Mouse (Mus musculus) heart, postnatal 14 days (tissue): ENCODE results near the gene Supt3. TPM values are rescaled to one million over a fixed set of nuclear protein-coding genes. Genes with fewer than 3 reads are reported as not detected.

ENCODE experiments used
- DNase-seq, 2 experiments: peaks; one replicate each; pipeline ENCODE4 v3.0.0; 2021 to 2022
- intact Hi-C: fragments of 180-260 bp; cut with DNase I; formaldehyde crosslinking; loops from one replicate; pipeline ENCODE4 v1.15.1; 2025
- long read RNA-seq, 2 experiments: library from polyadenylated mRNA; stranded (forward); transcript quantifications; one replicate each; pipeline ENCODE4 v2.0.0; 2021
- total RNA-seq, 2 experiments: library from RNA; stranded (reverse); gene quantifications; 2 replicates each; pipeline ENCODE4 v1.2.3; 2021

Gene Supt3
- total RNA-seq: 10 to 100 TPM; 10.7 to 11.1 TPM
- long read RNA-seq, experiment 1, partial matches to known transcripts: 0 of 4 reads
- long read RNA-seq, experiment 1, other reads (novel, unspliced or antisense): 0 of 4 reads
- long read RNA-seq, experiment 2, transcript Supt3-201 (12 exons, 1,508 nt): major isoform, 5 of 7 reads
- long read RNA-seq, experiment 2, partial matches to known transcripts: 0 of 7 reads
- long read RNA-seq, experiment 2, other reads (novel, unspliced or antisense): 2 of 7 reads

- DNase-seq: peak; percentile 99
- intact Hi-C loops: loop anchor here (5.0 kb wide), 1 partner anchor 40 kb away; no protein-coding TSS in a partner anchor
Measured at GRCm38 (mm10) chr17:44776738-44777270, at the start of gene Supt3. Gene Supt3, plus strand, starts transcription at chr17:44777152.

DNA sequence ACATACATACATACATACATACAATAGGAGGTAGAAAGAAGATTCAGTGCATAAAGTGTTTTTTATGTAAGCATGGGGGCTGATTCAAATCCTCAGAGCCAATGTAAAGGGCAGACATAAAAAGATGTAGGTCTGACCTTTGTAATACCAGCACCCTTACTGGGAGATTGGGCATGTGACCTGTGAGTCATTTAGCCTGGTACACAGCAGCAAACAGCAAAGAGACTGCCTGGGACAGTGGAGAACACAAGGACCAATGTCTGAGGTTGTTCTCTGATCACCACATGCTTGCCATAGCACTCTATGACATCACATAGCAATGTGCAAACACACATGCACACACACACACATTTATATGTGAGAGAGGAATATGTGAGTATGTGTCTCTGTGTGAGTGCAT is 49.3 kb upstream of the Supt3 start:
- intact Hi-C loops: no loop called here
- DNase-seq: no peak

DNA sequence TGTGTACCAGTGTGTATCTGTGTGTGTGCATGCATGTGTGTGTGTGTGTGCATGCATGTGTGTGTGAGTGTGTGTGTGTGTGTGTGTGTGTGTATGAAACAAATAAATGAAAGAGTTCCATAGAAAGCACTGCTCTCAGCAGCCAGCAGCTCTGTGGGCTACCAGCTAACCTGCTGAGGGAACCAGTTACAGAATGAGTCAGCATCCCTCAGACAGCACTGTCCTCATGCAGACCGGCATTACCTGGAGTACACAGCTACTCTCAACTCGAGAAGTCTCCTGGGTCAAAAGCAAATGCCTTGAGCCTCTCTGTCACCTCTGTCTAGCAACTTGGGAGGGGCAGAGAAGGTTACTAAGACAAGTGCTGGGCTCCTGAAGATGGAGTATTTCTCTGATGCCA is 48.5 kb upstream of the Supt3 start:
- no peak for DNase-seq
- intact Hi-C loops: no loop called here

GRCm38 (mm10) chr17:44733544-44734310 is 43.2 kb upstream of the Supt3 start:
- intact Hi-C loops: loop anchor here (10.0 kb wide), 1 partner anchor 641 kb away; no protein-coding TSS in a partner anchor

DNA sequence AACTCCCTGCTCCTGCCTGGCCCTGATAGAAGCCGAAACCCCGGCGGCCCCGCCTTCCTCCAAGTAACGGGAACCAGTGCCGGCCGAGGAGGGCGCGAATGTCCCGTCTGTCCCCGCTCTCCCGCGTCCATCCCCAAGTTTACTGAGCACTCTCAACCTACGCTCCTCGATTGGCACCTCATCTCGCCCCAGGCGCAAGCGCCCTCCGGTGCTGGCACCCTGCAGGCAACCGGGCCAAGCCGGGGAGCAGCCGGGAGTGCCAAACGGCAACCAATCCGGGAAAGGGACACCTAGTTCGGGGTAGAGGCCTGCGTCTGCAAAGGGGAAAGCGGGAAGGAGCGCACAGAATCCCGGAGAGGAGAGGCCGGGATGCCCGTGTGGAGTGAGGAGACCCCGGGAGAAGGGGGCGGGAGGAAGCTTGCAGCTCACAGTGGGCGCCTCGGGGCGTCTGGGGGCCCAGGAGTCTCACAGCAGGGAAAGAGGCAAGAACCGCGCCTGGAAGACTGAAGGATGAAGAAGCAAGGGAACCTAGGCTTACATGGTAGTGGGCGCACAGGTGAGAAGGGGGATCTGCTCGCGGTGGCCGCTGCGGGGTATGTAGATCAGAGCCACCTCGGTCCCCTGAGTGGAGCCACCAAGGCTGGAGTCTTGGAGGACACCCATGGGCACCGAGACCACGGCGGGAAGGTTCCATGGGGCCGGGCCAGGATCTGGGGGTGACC is 42.3 kb upstream of the Supt3 start:
- DNase-seq: peak; percentile 44 to 45
- intact Hi-C loops: loop anchor here (5.0 to 10.0 kb wide), 4 partner anchors 43 to 640 kb away; partner anchors contain the start of gene Supt3

More at GRCm38 (mm10) chr17:44733544-44734310, 43.2 kb upstream of the Supt3 start:
- DNase-seq: no peak

GRCm38 (mm10) chr17:44735223-44735990 is 41.5 kb upstream of the Supt3 start:
- DNase-seq: peak; percentile 23 to 53

GRCm38 (mm10) chr17:44735991-44736561 is 40.9 kb upstream of the Supt3 start:
- DNase-seq: peak; percentile 78 to 79

More at GRCm38 (mm10) chr17:44735223-44735990, 41.5 kb upstream of the Supt3 start:
- intact Hi-C loops: loop anchor here (5.0 to 10.0 kb wide), 4 partner anchors 42 to 639 kb away; partner anchors contain the start of gene Supt3

DNA sequence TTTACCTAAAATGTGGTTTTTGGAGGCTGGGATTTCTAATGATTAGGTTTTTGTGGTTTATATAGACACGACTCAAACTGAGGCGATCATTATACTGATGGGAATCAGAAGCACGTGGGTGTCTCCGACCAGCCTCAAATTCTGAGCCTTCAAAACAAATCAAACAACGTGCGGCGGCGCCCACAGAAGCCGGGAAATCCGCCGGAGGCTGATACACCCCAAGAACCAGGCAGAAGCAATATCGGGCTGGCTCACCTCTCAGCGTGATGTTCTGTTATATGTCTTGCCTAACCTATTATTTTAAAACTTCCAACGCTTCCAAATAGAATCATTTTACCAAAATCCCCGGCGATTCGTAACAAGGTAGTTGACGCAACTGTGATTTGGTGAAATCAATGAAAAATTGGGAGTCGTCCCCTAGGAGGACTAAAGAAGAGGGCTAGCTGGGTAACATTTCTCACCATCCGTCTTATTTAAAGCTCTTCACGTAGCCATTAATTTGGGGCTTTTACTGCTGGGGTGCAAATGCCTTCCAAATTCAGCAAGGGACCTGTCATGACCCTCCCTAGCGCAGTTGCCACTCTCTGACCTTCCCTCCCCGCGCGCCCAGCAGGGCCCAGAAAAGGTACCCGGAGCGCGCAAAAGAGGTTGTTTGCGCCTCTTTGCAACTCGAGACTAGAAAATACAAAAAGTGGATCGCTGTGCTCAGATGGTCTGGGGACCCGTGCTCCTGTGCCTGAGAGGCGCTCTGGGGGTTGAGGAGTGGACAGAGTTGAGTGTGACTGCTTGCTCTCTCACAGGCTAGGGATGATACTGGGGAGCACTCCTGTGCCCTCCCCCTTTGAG is 39.5 kb upstream of the Supt3 start:
- intact Hi-C loops: loop anchor here (2.0 to 10.0 kb wide), 5 partner anchors 40 to 637 kb away; partner anchors contain the start of gene Supt3
- peak in 1 of 2 experiments; percentile 5 for DNase-seq

More at GRCm38 (mm10) chr17:44735991-44736561, 40.9 kb upstream of the Supt3 start:
- intact Hi-C loops: loop anchor here (2.0 to 10.0 kb wide), 5 partner anchors 41 to 639 kb away; partner anchors contain the start of gene Supt3

- DNase-seq: no peak
Measured at GRCm38 (mm10) chr17:44738121-44738637, 38.8 kb upstream of the Supt3 start.

GRCm38 (mm10) chr17:44742246-44742645 is 34.7 kb upstream of the Supt3 start:
- no peak for DNase-seq
- intact Hi-C loops: no loop called here

More at GRCm38 (mm10) chr17:44738121-44738637, 38.8 kb upstream of the Supt3 start:
- intact Hi-C loops: loop anchor here (5.0 to 10.0 kb wide), 4 partner anchors 39 to 637 kb away; partner anchors contain the start of gene Supt3

DNA sequence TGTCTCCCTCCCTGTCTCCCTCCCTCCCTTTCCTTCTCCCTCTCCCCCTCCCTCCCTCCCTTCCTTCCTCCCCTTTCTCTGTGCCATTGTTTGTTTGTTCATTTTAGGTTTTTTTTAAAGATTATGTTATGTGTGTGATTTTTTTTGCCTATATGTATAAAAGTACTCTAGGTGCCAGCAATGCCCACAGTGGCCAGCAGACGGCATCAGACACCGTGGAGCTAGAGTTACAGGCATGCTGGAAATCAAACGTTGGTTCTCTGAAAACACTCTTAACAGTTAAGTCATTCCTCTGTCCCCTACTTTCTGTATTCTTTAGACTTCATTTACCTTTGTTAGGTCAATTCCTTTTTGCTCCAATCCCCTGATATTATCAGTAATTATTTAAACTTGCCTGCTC is 33.2 kb upstream of the Supt3 start:
- intact Hi-C loops: no loop called here

DNA sequence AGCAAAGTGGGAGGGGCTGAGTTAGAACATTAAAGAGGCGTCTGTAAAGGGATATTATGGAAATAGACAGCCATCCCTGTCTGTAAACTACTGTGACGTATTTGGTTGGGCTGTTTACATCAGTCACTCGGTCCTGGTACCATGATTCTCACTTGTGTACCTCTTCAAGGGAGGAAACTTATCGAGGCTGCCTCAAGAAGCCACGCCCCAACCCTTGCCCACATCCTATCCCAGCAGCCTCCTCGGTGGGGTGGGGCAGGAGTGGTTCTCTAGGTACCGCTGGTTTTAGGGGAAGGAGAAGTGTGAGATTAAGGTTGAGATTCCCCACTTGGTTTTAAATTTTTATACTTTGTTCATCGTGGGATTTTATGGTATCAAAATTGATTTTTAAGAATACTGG is 31.6 kb upstream of the Supt3 start:
- intact Hi-C loops: no loop called here
- DNase-seq: no peak

More for the DNA sequence above, 33.2 kb upstream of the Supt3 start:
- no peak for DNase-seq

GRCm38 (mm10) chr17:44766318-44766717 is 10.6 kb upstream of the Supt3 start:
- intact Hi-C loops: no loop called here
- no peak for DNase-seq

DNA sequence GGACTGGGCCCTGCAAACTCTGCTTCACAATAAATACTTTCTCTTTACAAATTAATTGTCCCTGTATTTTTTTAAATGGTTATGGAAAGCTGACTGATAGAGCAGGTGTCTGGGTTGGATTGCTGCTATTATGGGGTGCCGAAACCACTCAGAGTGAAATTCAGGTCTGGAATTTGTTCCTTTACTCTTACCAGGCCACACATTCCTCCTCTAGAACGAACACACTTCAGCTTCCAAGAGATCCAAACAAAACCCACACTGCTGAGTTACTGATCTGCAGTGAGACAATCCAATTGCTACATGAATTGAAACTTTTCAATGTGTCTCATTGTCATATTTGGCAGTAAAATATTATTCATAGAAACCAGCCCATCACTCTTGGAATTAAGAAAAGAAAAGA is 10.0 kb upstream of the Supt3 start:
- intact Hi-C loops: no loop called here
- no peak for DNase-seq

- intact Hi-C loops: no loop called here
- no peak for DNase-seq
Measured at GRCm38 (mm10) chr17:44767375-44767774, 9.6 kb upstream of the Supt3 start.

- DNase-seq: no peak
- intact Hi-C loops: no loop called here
Measured at GRCm38 (mm10) chr17:44768522-44768921, 8.4 kb upstream of the Supt3 start.

- DNase-seq: no peak
- intact Hi-C loops: no loop called here
Measured at GRCm38 (mm10) chr17:44770871-44771270, 6.1 kb upstream of the Supt3 start.

DNA sequence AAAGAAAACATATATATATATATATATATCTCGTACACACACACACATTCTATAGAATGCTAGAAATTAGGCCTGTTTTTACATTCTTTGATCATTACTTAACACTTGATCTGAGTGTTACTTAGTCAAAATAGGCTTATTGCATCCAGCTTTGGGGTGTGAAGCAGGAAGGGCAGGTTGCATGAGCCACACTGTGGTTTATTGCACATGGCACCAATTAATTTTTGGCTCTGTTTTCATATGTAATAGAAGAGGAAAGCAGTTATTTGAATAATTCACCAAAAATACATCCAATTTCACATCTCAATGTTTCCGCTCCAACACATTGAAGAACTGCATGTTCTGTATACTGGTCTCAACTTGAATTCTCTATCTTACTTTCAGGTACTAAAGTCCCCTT is 4.4 kb upstream of the Supt3 start:
- intact Hi-C loops: no loop called here
- DNase-seq: no peak
